Comparison of ENCODE assay signal across 8 mouse cellular contexts in the genomic region with DNA sequence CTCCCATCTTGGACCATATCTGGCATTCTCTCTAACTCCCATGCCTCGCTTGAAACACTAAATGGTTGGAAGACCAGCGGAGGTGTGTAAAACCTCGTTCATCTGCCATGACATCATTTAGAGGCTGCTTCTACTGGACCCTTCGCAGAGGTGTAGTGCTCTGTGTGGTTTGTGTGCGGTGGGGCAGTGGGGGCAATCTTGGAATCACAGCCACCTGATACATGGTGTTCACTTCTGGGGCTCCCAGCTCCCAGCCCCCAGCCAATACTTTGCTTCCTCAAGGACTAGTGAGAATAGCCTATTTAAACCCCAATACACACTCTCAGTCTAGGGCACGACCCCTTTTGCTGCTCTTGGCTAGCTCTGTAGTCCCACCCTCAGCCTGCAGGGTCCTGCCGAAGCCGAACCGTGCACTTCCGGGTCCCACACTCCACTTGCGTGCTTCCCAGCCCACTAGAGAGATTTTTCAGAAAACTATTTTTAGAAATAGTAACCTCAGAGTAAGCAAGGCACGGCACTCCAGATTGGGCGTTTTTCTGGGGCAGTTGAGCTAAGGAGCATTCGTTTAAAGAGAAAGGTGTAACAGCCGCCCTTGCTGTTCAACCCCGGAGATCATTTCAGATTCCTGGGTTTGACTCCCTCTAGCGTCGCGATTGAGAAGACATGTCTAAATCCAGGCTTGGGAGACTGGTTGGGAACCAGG.
DNase-seq lines count a peak whose midpoint lies in the region; ATAC-seq and TF ChIP-seq lines count a peak whose summit lies in the region.

No protein-coding gene starts in this region.

- peak overlapping the region; percentile 49 for H3K4me3 ChIP-seq in embryonic facial prominence, embryonic 13.5 days
- peak overlapping the region; percentile 48 for H3K4me3 ChIP-seq in limb, embryonic 13.5 days
- peak overlapping the region; percentile 50 for H3K4me3 ChIP-seq in midbrain, embryonic 15.5 days
- peak overlapping the region; percentile 56 for H3K4me3 ChIP-seq in spleen, adult 2 months (ENCODE audit: extremely low read depth, insufficient read depth, insufficient read length)

- peak; percentile 44; the same call in 1 of the 2 replicates for TF ChIP-seq CTCF in spleen, adult 2 months (IDR thresholded peaks at IDR 0.05; ENCODE audit: extremely low read depth, insufficient read depth, insufficient read length, insufficient replicate concordance)

- ATAC-seq in embryonic facial prominence, embryonic 13.5 days (ENCODE audit: insufficient number of reproducible peaks, insufficient read depth, low FRiP score, low TSS enrichment, low read depth): 0 out of 2 replicates have a peak, but pooled peaks have one; percentile 43
- peak; percentile 79; the same call in 1 of the 2 replicates for ATAC-seq in limb, embryonic 13.5 days (ENCODE audit: low FRiP score, low read depth)
- ATAC-seq in midbrain, embryonic 15.5 days (replicated peaks): peak; percentile 91

- no peaks in the 10 kb centered on the region for H3K9me3 ChIP-seq in embryonic facial prominence, embryonic 13.5 days
- H3K9me3 ChIP-seq in limb, embryonic 13.5 days: no peaks in the 10 kb centered on the region
- no peaks in the 10 kb centered on the region for H3K9me3 ChIP-seq in midbrain, embryonic 15.5 days

- H3K4me1 ChIP-seq in embryonic facial prominence, embryonic 13.5 days: peaks cover 14% of the 10 kb centered on the region
- peaks cover 22% of the 10 kb centered on the region for H3K4me1 ChIP-seq in limb, embryonic 13.5 days
- H3K4me1 ChIP-seq in midbrain, embryonic 15.5 days: peaks cover 16% of the 10 kb centered on the region
- H3K4me1 ChIP-seq in spleen, adult 2 months (ENCODE audit: control insufficient read depth, insufficient read depth, insufficient read length): peaks cover 8% of the 10 kb centered on the region; the same call in 1 of the 2 replicates

- H3K36me3 ChIP-seq in embryonic facial prominence, embryonic 13.5 days: no peaks in the 10 kb centered on the region
- no peaks in the 10 kb centered on the region for H3K36me3 ChIP-seq in limb, embryonic 13.5 days
- H3K36me3 ChIP-seq in midbrain, embryonic 15.5 days (replicated peaks): no peaks in the 10 kb centered on the region
- H3K36me3 ChIP-seq in spleen, adult 2 months (ENCODE audit: control insufficient read depth, insufficient read depth, low read length): no peaks in the 10 kb centered on the region

- no peak overlapping the region for H3K27ac ChIP-seq in embryonic facial prominence, embryonic 13.5 days
- H3K27ac ChIP-seq in limb, embryonic 13.5 days: peak overlapping the region; percentile 58; the same call in 1 of the 2 replicates
- no peak overlapping the region for H3K27ac ChIP-seq in midbrain, embryonic 15.5 days
- H3K27ac ChIP-seq in spleen, adult 2 months (ENCODE audit: insufficient read depth, low read length): peak overlapping the region; percentile 73

- DNase-seq in 3T3-L1 (ENCODE audit: low read depth, low spot score): peak; percentile 89
- peak; percentile 75 to 77 for DNase-seq in adrenal gland, postnatal 36 days
- peak; percentile 75 to 89 for DNase-seq in heart, adult 9 months (ENCODE audit: low spot score in 2 of 2)
- peak; percentile 90 for DNase-seq in kidney, adult 9 months
- DNase-seq in spleen, adult 2 months (ENCODE audit: low read depth in 1 of 2, low spot score in 2 of 2): peak; percentile 65 to 70

- H3K4me2 ChIP-seq in embryonic facial prominence, embryonic 13.5 days: peak overlapping the region; percentile 66
- peak overlapping the region; percentile 66 for H3K4me2 ChIP-seq in limb, embryonic 13.5 days (replicated peaks)
- H3K4me2 ChIP-seq in midbrain, embryonic 15.5 days: peak overlapping the region; percentile 73

- TF ChIP-seq POLR2A in spleen, adult 2 months (IDR thresholded peaks at IDR 0.05; ENCODE audit: low read depth, low read length): no peak

- H3K27me3 ChIP-seq in embryonic facial prominence, embryonic 13.5 days: peaks cover 20% of the 10 kb centered on the region
- H3K27me3 ChIP-seq in limb, embryonic 13.5 days: 0 out of 2 replicates have a peak, but pooled peaks cover 3% of the 10 kb centered on the region
- H3K27me3 ChIP-seq in midbrain, embryonic 15.5 days (replicated peaks): peaks cover 3% of the 10 kb centered on the region; the same call in 1 of the 2 replicates
- no peaks in the 10 kb centered on the region for H3K27me3 ChIP-seq in spleen, adult 2 months (ENCODE audit: control insufficient read depth, insufficient read depth, low read length)

- peak overlapping the region; percentile 71 for H3K9ac ChIP-seq in embryonic facial prominence, embryonic 13.5 days
- H3K9ac ChIP-seq in limb, embryonic 13.5 days: peak overlapping the region; percentile 67
- peak overlapping the region; percentile 55 for H3K9ac ChIP-seq in midbrain, embryonic 15.5 days

- WGBS in embryonic facial prominence, embryonic 13.5 days: 22% methylated on average over 19 of the region's 19 CpGs
- WGBS in limb, embryonic 13.5 days: 21% methylated on average over 19 of the region's 19 CpGs
- WGBS in midbrain, embryonic 15.5 days: 21% methylated on average over 19 of the region's 19 CpGs
- 19% methylated on average over 19 of the region's 19 CpGs for WGBS in spleen, adult 2 months

Comparison
In these comparisons a context has a peak if more than half of its experiments do, and no peak if none do; other contexts are left out.
1. H3K27ac ChIP-seq: peak in limb, embryonic 13.5 days (single experiment) and spleen, adult 2 months (single experiment); none in embryonic facial prominence, embryonic 13.5 days (single experiment) and midbrain, embryonic 15.5 days (single experiment).
2. Peak in every context shown above with its lines, with median percentiles within 50 percentile points of each other: DNase-seq, ATAC-seq, H3K4me2 ChIP-seq, H3K4me3 ChIP-seq and H3K9ac ChIP-seq.